Mouse (Mus musculus) heart, postnatal 0 days (tissue): ENCODE data around the gene Vmn2r73.
"Not testable (repeated sequence)": the region's sequence is repeated elsewhere in the genome, so short reads cannot be mapped to it uniquely, and the experiment has no call there.

Experiments used
- CTCF ChIP-seq: IDR thresholded peaks from 2 replicates; pipeline ENCODE4 v1.5.1; 2016; ENCODE audit warnings: antibody characterized with exemption, control low read depth, low read depth
- EP300 ChIP-seq: IDR thresholded peaks from 2 replicates; pipeline ENCODE4 v1.6.1; 2016; ENCODE audit warnings: antibody characterized with exemption, low read depth

- peak; percentile 13; the same call in 1 of the 2 replicates for TF ChIP-seq CTCF
- not testable (repeated sequence) for TF ChIP-seq EP300
These were observed 58.0 kb downstream of the Vmn2r73 start for GRCm38 (mm10) chr7:85818092-85818491.
